Mouse (Mus musculus) small intestine, adult 2 months (tissue): ENCODE results near the gene Arid5a. TPM values are rescaled to one million over a fixed set of nuclear protein-coding genes. Genes with fewer than 3 reads are reported as not detected.
A peak's percentile ranks its signal among the peaks of the same experiment; 100 is the strongest.

ENCODE experiments used
- H3K27ac ChIP-seq: fragments of 200-500 bp; 2 replicates; pipeline ENCODE4 v1.5.1; 2012; ENCODE audit warnings: low read depth, low read length, control low read depth, inconsistent platforms; ENCODE audit not compliant: insufficient read depth
- H3K27me3 ChIP-seq: fragments of 200-500 bp; 2 replicates; pipeline ENCODE4 v1.6.1; 2012; ENCODE audit warnings: mild to moderate bottlenecking, moderate library complexity, low read length, inconsistent platforms; ENCODE audit not compliant: control insufficient read depth, insufficient read depth
- H3K36me3 ChIP-seq: fragments of 200-500 bp; 2 replicates; pipeline ENCODE4 v1.6.1; 2012; ENCODE audit warnings: mild to moderate bottlenecking, low read length, control low read depth, inconsistent platforms; ENCODE audit not compliant: control insufficient read depth, insufficient read depth
- H3K4me1 ChIP-seq: fragments of 200-500 bp; 2 replicates; pipeline ENCODE4 v1.6.1; 2012; ENCODE audit warnings: low read length, inconsistent platforms, mixed read lengths; ENCODE audit not compliant: control insufficient read depth, insufficient read depth, insufficient read length
- H3K4me3 ChIP-seq: fragments of 200-500 bp; 2 replicates; pipeline ENCODE4 v1.5.1; 2012; ENCODE audit warnings: low read depth, mild to moderate bottlenecking, control low read depth, inconsistent platforms, low read length, moderate library complexity
- CTCF ChIP-seq: fragments of 200-500 bp; IDR thresholded peaks from 2 replicates; pipeline ENCODE4 v1.5.1; 2012; ENCODE audit warnings: low read depth, mild to moderate bottlenecking, control low read depth, inconsistent platforms, low read length, moderate library complexity, mixed read lengths; ENCODE audit not compliant: insufficient replicate concordance, insufficient read length; ENCODE audit errors: extremely low read depth
- POLR2A ChIP-seq: fragments of 200-500 bp; IDR thresholded peaks from 2 replicates; pipeline ENCODE4 v1.6.1; 2012; ENCODE audit warnings: low read depth, mild to moderate bottlenecking, control low read depth, inconsistent platforms, low read length, moderate library complexity
- WGBS: fragments of 180-500 bp; shearing (Covaris S2); methylation state at CpG from one replicate; pipeline ENCODE4 v1.1.7; 2018; 5-methylcytosine and 5-hydroxymethylcytosine counted together
- polyA plus RNA-seq: library from polyadenylated mRNA; depleted of rRNA; stranded (reverse); fragments of >200 nt; gene quantifications from 2 replicates; pipeline ENCODE4 v1.2.3, GENCODE M21; 2012

Arid5a gene
- polyA plus RNA-seq, 1 experiment, result 11.1 TPM

DNA sequence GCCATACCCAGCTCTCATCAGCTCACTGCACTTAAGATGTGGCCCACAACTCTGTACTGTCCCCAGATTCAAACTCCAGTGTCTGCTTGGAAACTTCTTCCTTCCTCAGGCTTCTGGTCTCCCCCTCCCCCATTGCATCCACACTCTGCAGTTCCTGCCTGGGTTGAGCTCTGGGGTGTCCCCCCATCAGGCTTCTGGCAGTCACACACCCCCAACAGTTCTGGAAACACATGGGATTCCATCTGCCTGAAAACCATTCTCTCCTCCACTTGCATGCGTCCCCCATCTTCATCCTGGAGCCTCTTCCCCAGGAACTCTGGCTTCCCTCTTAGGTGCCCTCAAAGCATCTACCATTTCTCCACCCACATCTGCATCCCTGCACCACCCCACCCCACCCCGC is 19.3 kb downstream of the Arid5a start:
- WGBS, result 92% methylated on average over 2 of the region's 2 CpGs
- Histone ChIP-seq H3K36me3 (0 out of 2 replicates have a peak, but pooled peaks cover 1% of the 10 kb centered on the region), H3K27me3 (no peaks in the 10 kb centered on the region), H3K27ac (no peak overlapping the region), H3K4me3 (no peak overlapping the region), H3K4me1 (no peaks in the 10 kb centered on the region)
- no peak for TF ChIP-seq CTCF
- TF ChIP-seq POLR2A, result no peak

DNA sequence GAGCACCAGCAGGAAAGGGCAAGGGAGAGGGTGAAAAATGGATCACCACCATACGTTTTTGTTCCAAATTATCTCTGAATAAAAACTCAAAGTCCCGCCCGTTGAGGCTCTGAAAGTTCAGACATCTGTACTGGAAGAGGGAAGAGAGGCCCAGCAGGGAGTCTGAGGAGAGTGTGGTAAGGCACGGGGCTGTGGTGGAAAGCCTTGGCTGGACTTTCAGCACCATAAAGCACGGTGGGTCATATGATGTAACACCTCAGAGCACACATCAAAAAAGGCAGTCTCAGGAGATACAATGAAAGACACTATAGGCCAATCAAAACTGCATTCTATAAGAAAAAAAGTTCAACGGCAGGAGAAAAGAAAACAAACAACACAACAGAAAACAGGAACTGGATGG is 24.2 kb downstream of the Arid5a start:
- no peak overlapping the region for H3K4me3 ChIP-seq
- TF ChIP-seq CTCF (no peak), POLR2A (no peak)
- peaks cover 3% of the 10 kb centered on the region; the same call in 1 of the 2 replicates for H3K4me1 ChIP-seq
- no peaks in the 10 kb centered on the region for H3K27me3 ChIP-seq
- no peak overlapping the region for H3K27ac ChIP-seq
- 52% methylated on average over 6 of the region's 6 CpGs for WGBS
- peaks cover 27% of the 10 kb centered on the region for H3K36me3 ChIP-seq

GRCm38 (mm10) chr1:36332955-36333887 is 25.7 kb downstream of the Arid5a start:
- TF ChIP-seq CTCF (no peak), POLR2A (no peak)
- H3K4me3 ChIP-seq, result no peak overlapping the region
- peak overlapping the region; percentile 15 for H3K27ac ChIP-seq
- H3K36me3 ChIP-seq, result peaks cover 40% of the 10 kb centered on the region
- 71% methylated on average over 14 of the region's 14 CpGs for WGBS
- H3K4me1 ChIP-seq, result peaks cover 3% of the 10 kb centered on the region; the same call in 1 of the 2 replicates
- no peaks in the 10 kb centered on the region for H3K27me3 ChIP-seq

DNA sequence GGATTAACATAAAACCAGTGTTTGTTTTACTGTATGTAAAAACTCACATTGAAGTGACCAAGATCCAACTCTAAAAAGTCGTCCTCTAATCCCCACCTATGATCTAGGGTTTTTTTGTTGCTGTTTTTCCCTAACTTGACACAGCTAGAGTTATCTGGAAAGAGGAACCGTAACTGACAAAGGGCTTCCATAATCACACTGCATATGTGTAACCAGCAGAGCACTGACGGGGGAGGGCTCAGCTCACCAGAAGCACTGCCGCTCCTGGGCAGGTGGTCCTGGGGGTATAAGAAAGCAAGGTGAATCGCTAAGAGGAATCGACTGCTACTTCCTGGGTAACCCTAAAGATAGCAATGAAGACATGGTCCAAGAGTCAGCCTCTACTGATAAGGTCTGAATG is 35.0 kb downstream of the Arid5a start:
- TF ChIP-seq CTCF (no peak), POLR2A (no peak)
- WGBS, result 85% methylated on average over 6 of the region's 6 CpGs
- Histone ChIP-seq H3K36me3 (peaks cover 88% of the 10 kb centered on the region), H3K4me1 (peaks cover 12% of the 10 kb centered on the region; the same call in 1 of the 2 replicates), H3K27ac (no peak overlapping the region), H3K27me3 (no peaks in the 10 kb centered on the region), H3K4me3 (no peak overlapping the region)

- H3K27me3 ChIP-seq, result no peaks in the 10 kb centered on the region
- 92% methylated on average over 4 of the region's 4 CpGs for WGBS
- peaks cover 76% of the 10 kb centered on the region for H3K36me3 ChIP-seq
- H3K4me1 ChIP-seq, result peaks cover 4% of the 10 kb centered on the region; the same call in 1 of the 2 replicates
- no peak overlapping the region for H3K27ac ChIP-seq
- no peak for TF ChIP-seq POLR2A
- TF ChIP-seq CTCF, result no peak
- no peak overlapping the region for H3K4me3 ChIP-seq
These were observed 44.8 kb downstream of the Arid5a start for GRCm38 (mm10) chr1:36352351-36352750.

- WGBS, result 35% methylated on average over 5 of the region's 5 CpGs
These were observed 49.6 kb downstream of the Arid5a start for GRCm38 (mm10) chr1:36356955-36357695.

DNA sequence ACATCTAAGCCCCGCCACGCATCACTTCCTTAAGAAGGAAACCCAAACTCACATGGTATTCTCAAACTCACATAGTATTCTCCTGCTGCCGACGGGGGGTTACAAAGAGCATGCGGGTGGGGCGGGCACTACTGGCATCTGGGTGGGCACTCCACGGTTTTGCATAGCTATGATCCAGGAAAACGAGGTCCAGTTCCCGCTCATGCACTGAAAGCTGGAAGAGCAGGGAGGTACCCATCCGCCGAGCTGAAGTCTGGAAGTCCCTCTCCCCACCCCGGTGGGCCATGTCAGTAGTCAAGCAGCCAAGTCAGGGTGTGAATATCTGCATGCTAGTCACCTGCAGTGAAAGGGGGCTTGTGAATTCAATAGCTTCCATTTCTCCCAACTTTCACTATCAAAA is 60.2 kb downstream of the Arid5a start:
- no peak overlapping the region for H3K27ac ChIP-seq
- peak overlapping the region; percentile 94 for H3K4me3 ChIP-seq
- no peaks in the 10 kb centered on the region for H3K27me3 ChIP-seq
- H3K4me1 ChIP-seq, result peaks cover 12% of the 10 kb centered on the region; the same call in 1 of the 2 replicates
- H3K36me3 ChIP-seq, result peaks cover 26% of the 10 kb centered on the region
- 27% methylated on average over 12 of the region's 12 CpGs for WGBS
- TF ChIP-seq POLR2A, result no peak
- TF ChIP-seq CTCF, result no peak

More at GRCm38 (mm10) chr1:36356955-36357695, 49.6 kb downstream of the Arid5a start:
- Histone ChIP-seq H3K27me3 (no peaks in the 10 kb centered on the region), H3K4me1 (peaks cover 7% of the 10 kb centered on the region), H3K27ac (peak overlapping the region; percentile 20), H3K36me3 (peaks cover 61% of the 10 kb centered on the region), H3K4me3 (no peak overlapping the region)
- TF ChIP-seq CTCF (no peak), POLR2A (no peak)
